Mouse (Mus musculus): Measurements from ENCODE around the gene Foxo4. TPM values are rescaled to one million over a fixed set of nuclear protein-coding genes. Genes with fewer than 3 reads are reported as not detected.

Foxo4 gene
- polyA plus RNA-seq, 1 experiment from 2014 or later = 1.8 TPM

- no peak overlapping the region for H3K4me2 ChIP-seq (ENCODE audit: low read depth, low read length)
- no peaks in the 10 kb centered on the region for H3K4me1 ChIP-seq (ENCODE audit: control insufficient read depth, insufficient read depth, low read length)
- no peaks in the 10 kb centered on the region for H3K9me3 ChIP-seq (ENCODE audit: control insufficient read depth, low read length)
- 91% methylated on average over 6 of the region's 6 CpGs for WGBS
- ATAC-seq = no peak
- no peak overlapping the region for H3K27ac ChIP-seq (ENCODE audit: low read length)
- H3K27me3 ChIP-seq (replicated peaks; ENCODE audit: control insufficient read depth, insufficient read depth, low read length) = no peaks in the 10 kb centered on the region
- H3K4me3 ChIP-seq (ENCODE audit: low read length) = no peak overlapping the region
- H3K9ac ChIP-seq (ENCODE audit: low read depth, low read length) = no peak overlapping the region
- H3K36me3 ChIP-seq (ENCODE audit: control insufficient read depth, insufficient read depth, low read length) = peaks cover 3% of the 10 kb centered on the region; the same call in 1 of the 2 replicates
Measured at GRCm38 (mm10) chrX:101288432-101288831, 34.1 kb downstream of the Foxo4 start.

- Histone ChIP-seq H3K27me3 (replicated peaks; ENCODE audit: control insufficient read depth, insufficient read depth, low read length) (no peaks in the 10 kb centered on the region), H3K4me1 (ENCODE audit: control insufficient read depth, insufficient read depth, low read length) (no peaks in the 10 kb centered on the region), H3K4me2 (ENCODE audit: low read depth, low read length) (no peak overlapping the region), H3K9me3 (ENCODE audit: control insufficient read depth, low read length) (no peaks in the 10 kb centered on the region), H3K27ac (ENCODE audit: low read length) (no peak overlapping the region), H3K36me3 (ENCODE audit: control insufficient read depth, insufficient read depth, low read length) (peaks cover 3% of the 10 kb centered on the region; the same call in 1 of the 2 replicates), H3K9ac (ENCODE audit: low read depth, low read length) (no peak overlapping the region), H3K4me3 (ENCODE audit: low read length) (no peak overlapping the region)
- WGBS = 92% methylated on average over 7 of the region's 7 CpGs
- ATAC-seq = no peak
Measured at GRCm38 (mm10) chrX:101289037-101289436, 34.7 kb downstream of the Foxo4 start.

DNA sequence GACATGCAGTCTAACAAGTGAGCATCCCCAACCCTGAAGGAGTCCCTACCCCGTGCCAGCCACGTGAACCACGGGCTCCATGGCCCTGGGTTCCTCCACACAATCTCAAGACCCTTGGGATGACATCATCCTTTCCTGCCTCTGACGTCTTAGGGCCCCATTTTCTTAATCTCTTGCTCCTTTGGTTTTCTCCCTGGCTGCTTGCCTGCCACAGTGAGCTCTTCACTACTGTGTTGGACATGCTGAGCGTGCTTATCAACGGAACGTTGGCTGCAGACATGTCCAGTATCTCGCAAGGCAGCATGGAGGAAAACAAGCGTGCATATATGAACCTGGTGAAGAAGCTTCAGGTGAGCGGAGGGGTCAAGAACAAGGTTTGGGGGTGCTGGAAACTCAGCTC, 35.8 kb downstream of the Foxo4 start:
- H3K4me1 ChIP-seq (ENCODE audit: control insufficient read depth, insufficient read depth, low read length) = no peaks in the 10 kb centered on the region
- WGBS = 90% methylated on average over 10 of the region's 10 CpGs

GRCm38 (mm10) chrX:101299055-101299454, 44.7 kb downstream of the Foxo4 start, which contains the start of gene Nlgn3:
Gene Nlgn3, plus strand, starts transcription at chrX:101299168.
- Histone ChIP-seq H3K4me2 (ENCODE audit: low read depth, low read length) (peak within 1 kb of the TSS; percentile 48), H3K27me3 (replicated peaks; ENCODE audit: control insufficient read depth, insufficient read depth, low read length) (no peaks in the 10 kb centered on the region), H3K4me3 (ENCODE audit: low read length) (peak within 1 kb of the TSS; percentile 40), H3K36me3 (ENCODE audit: control insufficient read depth, insufficient read depth, low read length) (no peaks in the 10 kb centered on the region), H3K4me1 (ENCODE audit: control insufficient read depth, insufficient read depth, low read length) (no peaks in the 10 kb centered on the region), H3K9ac (ENCODE audit: low read depth, low read length) (peak within 1 kb of the TSS; percentile 53), H3K9me3 (ENCODE audit: control insufficient read depth, low read length) (no peaks in the 10 kb centered on the region), H3K27ac (ENCODE audit: low read length) (no peak within 1 kb of the TSS)
- WGBS = 14% methylated on average over 21 of the region's 24 CpGs
- ATAC-seq = no peak

More for the DNA sequence above, 35.8 kb downstream of the Foxo4 start:
- no peaks in the 10 kb centered on the region for H3K27me3 ChIP-seq (replicated peaks; ENCODE audit: control insufficient read depth, insufficient read depth, low read length)
- peaks cover 3% of the 10 kb centered on the region; the same call in 1 of the 2 replicates for H3K36me3 ChIP-seq (ENCODE audit: control insufficient read depth, insufficient read depth, low read length)
- no peak for ATAC-seq
- no peak overlapping the region for H3K4me3 ChIP-seq (ENCODE audit: low read length)
- H3K4me2 ChIP-seq (ENCODE audit: low read depth, low read length) = no peak overlapping the region
- no peak overlapping the region for H3K27ac ChIP-seq (ENCODE audit: low read length)
- no peak overlapping the region for H3K9ac ChIP-seq (ENCODE audit: low read depth, low read length)
- H3K9me3 ChIP-seq (ENCODE audit: control insufficient read depth, low read length) = no peaks in the 10 kb centered on the region

GRCm38 (mm10) chrX:101299473-101300426, 45.4 kb downstream of the Foxo4 start:
- no peaks in the 10 kb centered on the region for H3K27me3 ChIP-seq (replicated peaks; ENCODE audit: control insufficient read depth, insufficient read depth, low read length)
- peak overlapping the region; percentile 53 for H3K9ac ChIP-seq (ENCODE audit: low read depth, low read length)
- peak overlapping the region; percentile 40 for H3K4me3 ChIP-seq (ENCODE audit: low read length)
- 18% methylated on average over 12 of the region's 13 CpGs for WGBS
- peak overlapping the region; percentile 48 for H3K4me2 ChIP-seq (ENCODE audit: low read depth, low read length)
- H3K4me1 ChIP-seq (ENCODE audit: control insufficient read depth, insufficient read depth, low read length) = no peaks in the 10 kb centered on the region
- ATAC-seq = 0 out of 2 replicates have a peak, but pooled peaks have one; percentile 41
- H3K36me3 ChIP-seq (ENCODE audit: control insufficient read depth, insufficient read depth, low read length) = no peaks in the 10 kb centered on the region
- H3K9me3 ChIP-seq (ENCODE audit: control insufficient read depth, low read length) = no peaks in the 10 kb centered on the region
- H3K27ac ChIP-seq (ENCODE audit: low read length) = no peak overlapping the region

DNA sequence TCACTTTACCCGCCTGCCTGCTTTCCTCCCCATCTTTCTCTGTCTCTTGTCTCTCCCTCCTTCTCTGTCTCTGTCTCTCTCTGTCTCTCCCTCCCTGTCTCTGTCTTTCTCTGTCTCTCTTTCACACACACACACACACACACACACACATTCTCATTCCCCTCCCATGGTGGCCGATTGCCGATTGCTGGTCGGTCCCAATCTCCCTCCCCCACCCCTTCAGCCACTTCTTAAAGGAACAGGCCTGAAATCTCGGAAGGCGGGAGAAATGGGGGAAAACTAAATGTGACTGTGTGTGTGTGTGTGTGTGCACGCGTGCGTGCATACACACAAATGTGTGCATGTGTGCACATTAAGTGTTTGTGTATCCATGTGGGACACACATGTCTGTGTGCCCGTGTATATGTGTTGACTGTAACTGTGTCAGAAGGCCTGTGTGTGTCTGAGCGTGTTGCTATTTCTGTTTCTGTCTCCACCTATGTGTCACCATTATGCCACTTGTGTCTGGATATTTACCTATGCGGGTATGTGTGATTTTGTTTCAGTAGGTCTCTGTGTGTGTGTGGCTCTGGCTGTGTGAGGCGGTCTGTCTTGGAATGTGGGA, 46.2 kb downstream of the Foxo4 start:
- no peak overlapping the region for H3K9ac ChIP-seq (ENCODE audit: low read depth, low read length)
- WGBS = 41% methylated on average over 13 of the region's 13 CpGs
- H3K36me3 ChIP-seq (ENCODE audit: control insufficient read depth, insufficient read depth, low read length) = no peaks in the 10 kb centered on the region
- H3K27ac ChIP-seq (ENCODE audit: low read length) = no peak overlapping the region
- H3K9me3 ChIP-seq (ENCODE audit: control insufficient read depth, low read length) = no peaks in the 10 kb centered on the region
- H3K27me3 ChIP-seq (replicated peaks; ENCODE audit: control insufficient read depth, insufficient read depth, low read length) = 0 out of 2 replicates have a peak, but pooled peaks cover 4% of the 10 kb centered on the region
- H3K4me1 ChIP-seq (ENCODE audit: control insufficient read depth, insufficient read depth, low read length) = no peaks in the 10 kb centered on the region
- peak; percentile 49; the same call in 1 of the 2 replicates for ATAC-seq
- peak overlapping the region; percentile 2; the same call in 1 of the 2 replicates for H3K4me2 ChIP-seq (ENCODE audit: low read depth, low read length)
- peak overlapping the region; percentile 40 for H3K4me3 ChIP-seq (ENCODE audit: low read length)

- ATAC-seq = no peak
- no peak overlapping the region for H3K4me2 ChIP-seq (ENCODE audit: low read depth, low read length)
- no peaks in the 10 kb centered on the region for H3K4me1 ChIP-seq (ENCODE audit: control insufficient read depth, insufficient read depth, low read length)
- 0 out of 2 replicates have a peak, but pooled peaks cover 5% of the 10 kb centered on the region for H3K27me3 ChIP-seq (replicated peaks; ENCODE audit: control insufficient read depth, insufficient read depth, low read length)
- 85% methylated on average over 9 of the region's 9 CpGs for WGBS
- no peaks in the 10 kb centered on the region for H3K36me3 ChIP-seq (ENCODE audit: control insufficient read depth, insufficient read depth, low read length)
- no peak overlapping the region for H3K4me3 ChIP-seq (ENCODE audit: low read length)
- no peaks in the 10 kb centered on the region for H3K9me3 ChIP-seq (ENCODE audit: control insufficient read depth, low read length)
- H3K27ac ChIP-seq (ENCODE audit: low read length) = no peak overlapping the region
- no peak overlapping the region for H3K9ac ChIP-seq (ENCODE audit: low read depth, low read length)
Measured at GRCm38 (mm10) chrX:101301654-101302053, 47.3 kb downstream of the Foxo4 start.

GRCm38 (mm10) chrX:101304646-101305045, 50.3 kb downstream of the Foxo4 start:
- H3K9ac ChIP-seq (ENCODE audit: low read depth, low read length) = no peak overlapping the region
- no peak overlapping the region for H3K27ac ChIP-seq (ENCODE audit: low read length)
- WGBS = 70% methylated on average over 2 of the region's 2 CpGs
- H3K4me3 ChIP-seq (ENCODE audit: low read length) = no peak overlapping the region
- H3K36me3 ChIP-seq (ENCODE audit: control insufficient read depth, insufficient read depth, low read length) = no peaks in the 10 kb centered on the region
- no peaks in the 10 kb centered on the region for H3K4me1 ChIP-seq (ENCODE audit: control insufficient read depth, insufficient read depth, low read length)
- no peak overlapping the region for H3K4me2 ChIP-seq (ENCODE audit: low read depth, low read length)
- no peaks in the 10 kb centered on the region for H3K9me3 ChIP-seq (ENCODE audit: control insufficient read depth, low read length)
- 0 out of 2 replicates have a peak, but pooled peaks cover 5% of the 10 kb centered on the region for H3K27me3 ChIP-seq (replicated peaks; ENCODE audit: control insufficient read depth, insufficient read depth, low read length)
- no peak for ATAC-seq

DNA sequence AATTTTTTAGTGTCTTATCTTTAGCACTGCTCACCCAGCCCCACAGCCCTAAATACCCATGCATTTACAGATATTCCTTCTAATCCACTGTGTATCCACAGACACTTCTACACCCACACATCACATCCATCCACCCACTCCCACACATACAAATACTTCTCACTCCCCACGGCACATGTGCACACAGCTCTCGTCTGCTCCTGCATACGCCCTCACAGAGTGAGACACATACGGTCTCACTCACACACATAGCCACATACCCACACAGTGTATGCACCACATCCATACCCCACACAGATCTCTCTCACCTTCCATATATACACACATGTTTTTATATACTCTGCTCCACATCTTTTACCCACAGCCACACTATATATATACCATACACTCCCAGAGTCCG, 55.0 kb downstream of the Foxo4 start:
- Histone ChIP-seq H3K9me3 (ENCODE audit: control insufficient read depth, low read length) (no peaks in the 10 kb centered on the region), H3K27me3 (replicated peaks; ENCODE audit: control insufficient read depth, insufficient read depth, low read length) (peaks cover 8% of the 10 kb centered on the region; the same call in 1 of the 2 replicates), H3K4me3 (ENCODE audit: low read length) (no peak overlapping the region), H3K9ac (ENCODE audit: low read depth, low read length) (no peak overlapping the region), H3K36me3 (ENCODE audit: control insufficient read depth, insufficient read depth, low read length) (no peaks in the 10 kb centered on the region), H3K27ac (ENCODE audit: low read length) (no peak overlapping the region), H3K4me1 (ENCODE audit: control insufficient read depth, insufficient read depth, low read length) (no peaks in the 10 kb centered on the region), H3K4me2 (ENCODE audit: low read depth, low read length) (no peak overlapping the region)
- no peak for ATAC-seq
- WGBS = 90% methylated on average over 5 of the region's 5 CpGs
